In the genomic region with DNA sequence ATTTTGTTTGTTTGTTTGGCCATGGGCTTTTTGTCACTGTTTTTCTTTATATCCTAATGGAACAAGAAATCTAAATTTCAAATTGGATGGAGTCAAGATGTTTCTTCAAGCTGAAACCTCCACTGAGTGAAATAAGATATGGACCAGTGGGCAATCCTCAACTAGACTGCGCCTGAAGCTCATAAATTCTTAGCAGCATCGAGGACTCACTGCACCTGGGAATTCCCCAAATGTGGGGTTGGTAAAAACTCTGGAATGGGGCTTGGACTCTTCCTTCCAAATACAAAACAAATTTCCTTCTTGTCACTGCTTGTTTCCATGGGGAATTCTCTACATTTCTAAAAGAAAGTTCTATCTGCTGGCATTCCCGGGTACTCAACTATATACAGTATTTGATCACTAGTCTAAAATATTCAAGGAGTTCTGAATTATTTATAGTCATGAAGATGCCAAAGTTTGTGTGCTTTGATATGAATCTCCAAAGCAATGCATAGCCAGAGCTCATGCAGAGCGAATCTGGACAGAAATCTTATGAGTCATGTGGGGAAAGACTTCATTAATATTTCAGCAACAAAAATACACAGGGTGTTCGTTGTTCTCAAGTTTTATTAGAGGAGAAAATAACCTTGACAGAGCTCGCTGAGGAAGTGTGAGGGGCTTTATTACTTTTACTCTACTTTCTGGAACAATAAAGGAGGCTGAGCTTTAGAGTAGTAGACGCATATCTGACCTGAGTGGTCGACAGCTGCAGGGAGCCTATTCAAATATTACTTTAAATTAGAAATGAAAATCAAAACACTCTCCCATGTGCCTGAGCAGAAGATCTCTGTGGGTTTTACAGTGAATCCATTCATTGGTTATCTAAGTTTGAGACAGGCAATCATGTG, we compare ENCODE assay signal across 22 mouse cellular contexts. TPM values are rescaled to one million over a fixed set of nuclear protein-coding genes. Genes with fewer than 3 reads are reported as not detected.
"Had no signal": no experiment of that assay in that cellular context is flagged by ENCODE, and none has a peak within 500 bp of the region (broad histone marks: within the 10 kb centered on the region; RNA-seq: fewer than 3 reads in every experiment).

No protein-coding gene starts in this region.

- H3K4me2 ChIP-seq: stomach, embryonic 15.5 days had no signal

- H3K9me3 ChIP-seq: stomach, embryonic 15.5 days had no signal

- H3K27me3 ChIP-seq: stomach, embryonic 15.5 days had no signal

- H3K9ac ChIP-seq: liver, embryonic 14.5 days; stomach, embryonic 15.5 days had no signal

- H3K27ac ChIP-seq: kidney, postnatal 0 days; liver, embryonic 14.5 days; stomach, embryonic 15.5 days had no signal

- H3K4me1 ChIP-seq: stomach, embryonic 15.5 days had no signal

- H3K4me3 ChIP-seq: stomach, embryonic 15.5 days had no signal

- H3K36me3 ChIP-seq: stomach, embryonic 15.5 days had no signal

- ATAC-seq: lung, postnatal 0 days had no signal

- DNase-seq: kidney, adult 11 months; kidney, adult 9 months; kidney, postnatal 36 days; layer of hippocampus, adult 9-11 months; layer of hippocampus, postnatal 36 days; lung, adult 2 months; lung, postnatal 36 days; right cerebral cortex, postnatal 4 days; spleen, adult 18-20 months; thymus, adult 2 months; thymus, postnatal 25 days had no signal

RNA-seq across cellular contexts. Expression of gene Gm20379, which starts 2.5 kb away (rescaled TPM):
- total RNA-seq: layer of hippocampus, adult 18-20 months; layer of hippocampus, postnatal 36 days; left cerebral cortex, adult 8-10 months; left cerebral cortex, postnatal 25 days; liver, adult 2 months; megakaryocyte progenitor cell, adult 5-6 weeks; neutrophil, adult 5-6 weeks had no signal
- polyA plus RNA-seq: liver, adult 2 months; lung, adult 2 months; testis, adult 2 months; thymus, adult 2 months had no signal
